Mouse (Mus musculus): Measurements from ENCODE around the gene Atxn7l3b. TPM values are rescaled to one million over a fixed set of nuclear protein-coding genes. Genes with fewer than 3 reads are reported as not detected.

Atxn7l3b gene
- polyA plus RNA-seq, 1 experiment from 2014 or later: 395 TPM

GRCm38 (mm10) chr10:112900243-112900642 is 28.6 kb downstream of the Atxn7l3b start:
- Histone ChIP-seq H3K27me3 (no peaks in the 10 kb centered on the region), H3K4me3 (no peak overlapping the region), H3K9ac (replicated peaks) (no peak overlapping the region), H3K36me3 (no peaks in the 10 kb centered on the region), H3K4me2 (replicated peaks) (no peak overlapping the region), H3K27ac (replicated peaks) (peak overlapping the region; percentile 43; the same call in 1 of the 2 replicates), H3K9me3 (no peaks in the 10 kb centered on the region), H3K4me1 (peaks cover 4% of the 10 kb centered on the region)
- WGBS: 38% methylated on average over 7 of the region's 7 CpGs
- peak; percentile 69; the same call in 1 of the 2 replicates for ATAC-seq (replicated peaks)

GRCm38 (mm10) chr10:112899796-112900195 is 29.0 kb downstream of the Atxn7l3b start:
- H3K4me2 ChIP-seq (replicated peaks): no peak overlapping the region
- no peaks in the 10 kb centered on the region for H3K9me3 ChIP-seq
- no peak overlapping the region for H3K4me3 ChIP-seq
- H3K9ac ChIP-seq (replicated peaks): no peak overlapping the region
- 59% methylated on average over 3 of the region's 3 CpGs for WGBS
- H3K4me1 ChIP-seq: peaks cover 4% of the 10 kb centered on the region
- ATAC-seq (replicated peaks): no peak
- H3K27me3 ChIP-seq: no peaks in the 10 kb centered on the region
- H3K36me3 ChIP-seq: no peaks in the 10 kb centered on the region
- 0 out of 2 replicates have a peak overlapping the region, but pooled peaks have one; percentile 43 for H3K27ac ChIP-seq (replicated peaks)

- WGBS: 27% methylated on average over 4 of the region's 4 CpGs
- Histone ChIP-seq H3K27ac (replicated peaks) (no peak overlapping the region), H3K36me3 (no peaks in the 10 kb centered on the region), H3K4me3 (no peak overlapping the region), H3K4me1 (peaks cover 4% of the 10 kb centered on the region), H3K9me3 (no peaks in the 10 kb centered on the region), H3K4me2 (replicated peaks) (no peak overlapping the region), H3K27me3 (no peaks in the 10 kb centered on the region), H3K9ac (replicated peaks) (no peak overlapping the region)
- ATAC-seq (replicated peaks): no peak
Measured at GRCm38 (mm10) chr10:112896636-112897035, 32.2 kb downstream of the Atxn7l3b start.

GRCm38 (mm10) chr10:112893622-112894252 is 35.1 kb downstream of the Atxn7l3b start:
- ATAC-seq (replicated peaks): no peak
- WGBS: 96% methylated on average over 10 of the region's 10 CpGs
- Histone ChIP-seq H3K4me3 (no peak overlapping the region), H3K4me1 (no peaks in the 10 kb centered on the region), H3K27ac (replicated peaks) (no peak overlapping the region), H3K27me3 (no peaks in the 10 kb centered on the region), H3K36me3 (no peaks in the 10 kb centered on the region), H3K9ac (replicated peaks) (no peak overlapping the region), H3K9me3 (no peaks in the 10 kb centered on the region), H3K4me2 (replicated peaks) (no peak overlapping the region)

GRCm38 (mm10) chr10:112884064-112884463 is 44.7 kb downstream of the Atxn7l3b start:
- Histone ChIP-seq H3K27ac (replicated peaks) (no peak overlapping the region), H3K4me3 (no peak overlapping the region), H3K4me2 (replicated peaks) (no peak overlapping the region), H3K36me3 (no peaks in the 10 kb centered on the region), H3K9ac (replicated peaks) (no peak overlapping the region), H3K4me1 (no peaks in the 10 kb centered on the region), H3K9me3 (no peaks in the 10 kb centered on the region), H3K27me3 (no peaks in the 10 kb centered on the region)
- 84% methylated on average over 9 of the region's 9 CpGs for WGBS
- no peak for ATAC-seq (replicated peaks)

- Histone ChIP-seq H3K4me3 (no peak overlapping the region), H3K9ac (replicated peaks) (no peak overlapping the region), H3K27ac (replicated peaks) (no peak overlapping the region), H3K4me1 (no peaks in the 10 kb centered on the region), H3K27me3 (no peaks in the 10 kb centered on the region), H3K36me3 (no peaks in the 10 kb centered on the region), H3K9me3 (no peaks in the 10 kb centered on the region), H3K4me2 (replicated peaks) (no peak overlapping the region)
- ATAC-seq (replicated peaks): no peak
- WGBS: 61% methylated on average over 3 of the region's 3 CpGs
Measured at GRCm38 (mm10) chr10:112883688-112884004, 45.2 kb downstream of the Atxn7l3b start.

GRCm38 (mm10) chr10:112882789-112883687 is 45.8 kb downstream of the Atxn7l3b start:
- no peaks in the 10 kb centered on the region for H3K36me3 ChIP-seq
- no peak overlapping the region for H3K27ac ChIP-seq (replicated peaks)
- no peak overlapping the region for H3K4me2 ChIP-seq (replicated peaks)
- WGBS: 28% methylated on average over 6 of the region's 6 CpGs
- H3K4me3 ChIP-seq: no peak overlapping the region
- H3K4me1 ChIP-seq: no peaks in the 10 kb centered on the region
- H3K27me3 ChIP-seq: no peaks in the 10 kb centered on the region
- no peaks in the 10 kb centered on the region for H3K9me3 ChIP-seq
- H3K9ac ChIP-seq (replicated peaks): no peak overlapping the region
- no peak for ATAC-seq (replicated peaks)

GRCm38 (mm10) chr10:112882149-112882548 is 46.7 kb downstream of the Atxn7l3b start:
- no peaks in the 10 kb centered on the region for H3K9me3 ChIP-seq
- no peak for ATAC-seq (replicated peaks)
- no peaks in the 10 kb centered on the region for H3K27me3 ChIP-seq
- H3K4me1 ChIP-seq: no peaks in the 10 kb centered on the region
- WGBS: 92% methylated on average over 3 of the region's 3 CpGs
- no peaks in the 10 kb centered on the region for H3K36me3 ChIP-seq
- no peak overlapping the region for H3K4me2 ChIP-seq (replicated peaks)
- no peak overlapping the region for H3K4me3 ChIP-seq
- no peak overlapping the region for H3K9ac ChIP-seq (replicated peaks)
- H3K27ac ChIP-seq (replicated peaks): no peak overlapping the region

GRCm38 (mm10) chr10:112876655-112877393 is 52.0 kb downstream of the Atxn7l3b start:
- no peak overlapping the region for H3K4me2 ChIP-seq (replicated peaks)
- H3K4me1 ChIP-seq: 0 out of 2 replicates have a peak, but pooled peaks cover 2% of the 10 kb centered on the region
- no peaks in the 10 kb centered on the region for H3K27me3 ChIP-seq
- H3K27ac ChIP-seq (replicated peaks): no peak overlapping the region
- 55% methylated on average over 1 of the region's 1 CpGs for WGBS
- H3K4me3 ChIP-seq: no peak overlapping the region
- H3K9me3 ChIP-seq: no peaks in the 10 kb centered on the region
- H3K9ac ChIP-seq (replicated peaks): no peak overlapping the region
- H3K36me3 ChIP-seq: no peaks in the 10 kb centered on the region
- 0 out of 2 replicates have a peak, but pooled peaks have one; percentile 26 for ATAC-seq (replicated peaks)
